ENCODE assay signal across 15 mouse cellular contexts in the genomic region with DNA sequence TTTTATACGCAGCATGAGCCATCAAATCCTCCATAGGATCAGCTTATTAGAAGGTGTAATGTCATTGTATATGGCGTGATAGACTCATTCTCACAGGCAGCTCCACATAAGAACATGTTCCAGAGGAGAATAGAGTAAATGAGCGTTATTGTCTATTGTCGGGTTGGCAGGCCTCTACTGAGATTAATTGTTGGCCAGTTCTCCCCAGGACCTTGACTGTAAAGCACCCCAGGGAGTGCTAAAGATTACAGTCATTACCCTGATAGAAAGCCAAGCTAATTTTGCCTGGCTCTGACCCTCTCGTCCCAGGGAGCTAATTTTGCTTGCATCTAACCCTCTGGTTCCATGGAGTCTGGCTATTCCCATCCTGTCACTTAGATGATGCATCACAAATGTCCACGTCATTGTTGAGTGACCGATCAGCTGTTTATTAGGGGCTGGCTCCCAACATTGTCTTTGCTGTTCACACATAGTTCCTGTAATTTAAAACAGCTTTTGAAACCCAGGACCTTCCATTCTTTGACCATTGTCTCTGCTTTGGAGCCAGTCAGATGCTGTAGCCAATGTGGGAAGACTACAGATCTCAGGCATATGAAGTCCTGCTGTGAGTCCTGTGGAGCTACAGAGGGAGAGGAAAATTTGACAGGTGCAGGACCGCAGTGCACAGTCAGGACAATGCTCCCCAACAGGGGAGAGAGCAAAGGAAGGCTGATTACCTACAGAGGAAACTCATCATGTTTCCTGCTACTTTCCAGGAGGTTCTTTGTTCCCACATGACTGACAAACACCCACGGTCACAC. TPM values are rescaled to one million over a fixed set of nuclear protein-coding genes. Genes with fewer than 3 reads are reported as not detected.
A peak's percentile ranks its signal among the peaks of the same experiment; 100 is the strongest.
DNase-seq lines count a peak whose midpoint lies in the region; ATAC-seq and TF ChIP-seq lines count a peak whose summit lies in the region.
"Had no signal": no experiment of that assay in that cellular context is flagged by ENCODE, and none has a peak within 500 bp of the region (broad histone marks: within the 10 kb centered on the region; RNA-seq: fewer than 3 reads in every experiment).

No protein-coding gene starts in this region.

- H3K9me3 ChIP-seq in hindbrain, embryonic 11.5 days (ENCODE audit: control insufficient read depth, low read length) = no peaks in the 10 kb centered on the region
- no peaks in the 10 kb centered on the region for H3K9me3 ChIP-seq in intestine, postnatal 0 days (ENCODE audit: control insufficient read depth)
- H3K9me3 ChIP-seq: liver, embryonic 12.5 days had no signal

- peak; percentile 3 for DNase-seq in Muller cell, postnatal 12 days (ENCODE audit: inconsistent ontology term)
- DNase-seq in brain, embryonic 14.5 days (ENCODE audit: low read depth) = peak; percentile 68
- DNase-seq in hindbrain, embryonic 11.5 days (ENCODE audit: low spot score) = peak; percentile 24
- peak; percentile 38 for DNase-seq in mesoderm, embryonic 11.5 days (ENCODE audit: low read depth, low spot score)
- DNase-seq in natural killer cell, adult 2 months (ENCODE audit: low spot score in 2 of 2) = no peak
- no peak for DNase-seq in heart, postnatal 10 days
- no peak for DNase-seq in lung, postnatal 25 days (ENCODE audit: low spot score)
- DNase-seq: cerebellum, postnatal 36 days; lung, postnatal 14 days; thymus, adult 2 months had no signal

- WGBS in hindbrain, embryonic 11.5 days = 36% methylated on average over 9 of the region's 9 CpGs
- WGBS in intestine, postnatal 0 days = 67% methylated on average over 9 of the region's 9 CpGs

- intact Hi-C loops in heart, postnatal 10 days (cut with DNase I) = no loop called here

- TF ChIP-seq CTCF in brain, embryonic 14.5 days (IDR thresholded peaks at IDR 0.05; ENCODE audit: borderline replicate concordance, extremely low read depth, insufficient read depth, insufficient read length) = no peak
- no peak for TF ChIP-seq CTCF in intestine, postnatal 0 days (IDR thresholded peaks at IDR 0.05; ENCODE audit: low read depth)

- no peak overlapping the region for H3K4me3 ChIP-seq in hindbrain, embryonic 11.5 days (ENCODE audit: low read depth, low read length)
- no peak overlapping the region for H3K4me3 ChIP-seq in intestine, postnatal 0 days (ENCODE audit: low read depth, low read length)
- H3K4me3 ChIP-seq: liver, embryonic 12.5 days had no signal

- H3K4me2 ChIP-seq in hindbrain, embryonic 11.5 days (replicated peaks; ENCODE audit: low read depth, low read length) = no peak overlapping the region
- H3K4me2 ChIP-seq in intestine, postnatal 0 days (replicated peaks; ENCODE audit: low read depth) = no peak overlapping the region
- H3K4me2 ChIP-seq: heart, embryonic 11.5 days; liver, embryonic 12.5 days had no signal

- H3K9ac ChIP-seq in hindbrain, embryonic 11.5 days (ENCODE audit: low read depth, low read length) = no peak overlapping the region
- H3K9ac ChIP-seq in intestine, postnatal 0 days (ENCODE audit: low read depth, low read length) = no peak overlapping the region
- H3K9ac ChIP-seq: liver, embryonic 12.5 days had no signal

- no peak overlapping the region for H3K27ac ChIP-seq in hindbrain, embryonic 11.5 days (ENCODE audit: low read depth, low read length)
- H3K27ac ChIP-seq in intestine, postnatal 0 days (ENCODE audit: low read depth, low read length) = no peak overlapping the region
- H3K27ac ChIP-seq: kidney, postnatal 0 days; liver, embryonic 12.5 days had no signal

- H3K27me3 ChIP-seq in hindbrain, embryonic 11.5 days (ENCODE audit: control insufficient read depth, insufficient read depth, low read length) = no peaks in the 10 kb centered on the region; the same call in 1 of the 2 replicates
- no peaks in the 10 kb centered on the region for H3K27me3 ChIP-seq in intestine, postnatal 0 days (replicated peaks; ENCODE audit: control insufficient read depth, insufficient read depth, low read length)
- H3K27me3 ChIP-seq: liver, embryonic 12.5 days had no signal

- no peak for TF ChIP-seq POLR2A in brain, embryonic 14.5 days (IDR thresholded peaks at IDR 0.05; ENCODE audit: borderline replicate concordance, extremely low read depth, insufficient read depth, insufficient read length, poor library complexity, severe bottlenecking)

- no peaks in the 10 kb centered on the region for H3K4me1 ChIP-seq in hindbrain, embryonic 11.5 days (replicated peaks; ENCODE audit: control insufficient read depth, insufficient read depth, low read length)
- H3K4me1 ChIP-seq in intestine, postnatal 0 days (replicated peaks; ENCODE audit: control insufficient read depth, insufficient read depth, low read length) = no peaks in the 10 kb centered on the region
- H3K4me1 ChIP-seq: liver, embryonic 12.5 days had no signal

- peak; percentile 88 for ATAC-seq in hindbrain, embryonic 11.5 days (ENCODE audit: low FRiP score)
- ATAC-seq in intestine, postnatal 0 days = no peak
- ATAC-seq: liver, embryonic 12.5 days had no signal

- no peaks in the 10 kb centered on the region for H3K36me3 ChIP-seq in hindbrain, embryonic 11.5 days (ENCODE audit: control insufficient read depth, insufficient read depth, low read length)
- no peaks in the 10 kb centered on the region for H3K36me3 ChIP-seq in intestine, postnatal 0 days (ENCODE audit: control insufficient read depth, insufficient read depth)
- H3K36me3 ChIP-seq: liver, embryonic 12.5 days had no signal

RNA-seq across cellular contexts. Expression of gene Palmd, which starts 33.1 kb away (rescaled TPM):
- polyA plus RNA-seq in brain, embryonic 14.5 days (2012; rRNA removed) = 6.0 and 7.9 TPM in 2 replicates
- polyA plus RNA-seq in hindbrain, embryonic 11.5 days (2014; fragmentation: Nextera tagmentation; extraction: Ambion mirVana) = 7.4 and 7.7 TPM in 2 replicates
- 10 to 100 TPM; 79.1 to 89.5 TPM for total RNA-seq in heart, postnatal 10 days (2021)
- polyA plus RNA-seq in intestine, postnatal 0 days (2015; fragmentation: Nextera tagmentation; extraction: Ambion mirVana) = 2.1 and 2.5 TPM in 2 replicates

RNA-seq across cellular contexts. Expression of gene 4930455H04Rik, which starts 33.8 kb away (rescaled TPM):
- not detected in 2 replicates for polyA plus RNA-seq in brain, embryonic 14.5 days (2012; rRNA removed)
- not detected in 2 replicates for polyA plus RNA-seq in hindbrain, embryonic 11.5 days (2014; fragmentation: Nextera tagmentation; extraction: Ambion mirVana)
- under 1 TPM; 0.31 to 0.37 TPM for total RNA-seq in heart, postnatal 10 days (2021)
- polyA plus RNA-seq in intestine, postnatal 0 days (2015; fragmentation: Nextera tagmentation; extraction: Ambion mirVana) = not detected in 2 replicates
- total RNA-seq: layer of hippocampus, postnatal 25 days had no signal
- polyA plus RNA-seq: heart, embryonic 11.5 days; kidney, postnatal 0 days; liver, embryonic 12.5 days; thymus, adult 2 months had no signal

Comparison
In these comparisons a context has a peak if more than half of its experiments do, and no peak if none do; other contexts are left out.
1. DNase-seq: peak in Muller cell, postnatal 12 days (single experiment), brain, embryonic 14.5 days (single experiment), hindbrain, embryonic 11.5 days (single experiment) and mesoderm, embryonic 11.5 days (single experiment); none in natural killer cell, adult 2 months (0 of 2), heart, postnatal 10 days (0 of 2) and lung, postnatal 25 days (single experiment).